Mouse (Mus musculus) heart, embryonic 12.5 days (tissue): ENCODE results near the gene 1700042G07Rik. TPM values are rescaled to one million over a fixed set of nuclear protein-coding genes. Genes with fewer than 3 reads are reported as not detected.
A peak's percentile ranks its signal among the peaks of the same experiment; 100 is the strongest.

Source experiments
- ATAC-seq: fragments of 200-750 bp; cut with Nextera tagmentation; 2 replicates; pipeline ENCODE4 v1.8.0; 2017; ENCODE audit warnings: moderate TSS enrichment, moderate library complexity; ENCODE audit not compliant: insufficient number of reproducible peaks, low FRiP score
- H3K27ac ChIP-seq: fragments of 300-500 bp; sonication (generic); 2 replicates; pipeline ENCODE4 v1.5.1; 2016; ENCODE audit warnings: mild to moderate bottlenecking, moderate library complexity; ENCODE audit not compliant: poor library complexity, severe bottlenecking
- H3K27me3 ChIP-seq: fragments of 300-500 bp; sonication (generic); replicated peaks from 2 replicates; pipeline ENCODE4 v1.6.1; 2016; ENCODE audit warnings: mild to moderate bottlenecking, moderate library complexity
- H3K36me3 ChIP-seq: fragments of 300-500 bp; sonication (generic); 2 replicates; pipeline ENCODE4 v1.6.1; 2016; ENCODE audit warnings: mild to moderate bottlenecking, moderate library complexity
- H3K4me1 ChIP-seq: fragments of 300-500 bp; sonication (generic); replicated peaks from 2 replicates; pipeline ENCODE4 v1.6.1; 2016; ENCODE audit warnings: mild to moderate bottlenecking
- H3K4me2 ChIP-seq: fragments of 300-500 bp; sonication (generic); 2 replicates; pipeline ENCODE4 v1.6.1; 2016; ENCODE audit warnings: mild to moderate bottlenecking, moderate library complexity
- H3K4me3 ChIP-seq: fragments of 300-500 bp; sonication (generic); 2 replicates; pipeline ENCODE4 v1.5.1; 2016; ENCODE audit warnings: mild to moderate bottlenecking
- H3K9ac ChIP-seq: fragments of 300-500 bp; sonication (generic); 2 replicates; pipeline ENCODE4 v1.6.1; 2016; ENCODE audit warnings: mild to moderate bottlenecking, moderate library complexity
- H3K9me3 ChIP-seq: fragments of 300-500 bp; sonication (generic); replicated peaks from 2 replicates; pipeline ENCODE4 v1.6.1; 2016; ENCODE audit warnings: mild to moderate bottlenecking, moderate library complexity
- WGBS: fragments of 180-500 bp; shearing (Covaris S2); methylation state at CpG from one replicate; pipeline ENCODE4 v1.1.7; 2016; 5-methylcytosine and 5-hydroxymethylcytosine counted together
- polyA plus RNA-seq: library from polyadenylated mRNA; unstranded; fragments of >200 nt; fragmentation: Nextera tagmentation; extraction: Ambion mirVana; gene quantifications from 2 replicates; pipeline ENCODE4 v1.2.1, GENCODE M21; 2016

1700042G07Rik gene
- polyA plus RNA-seq = not detected in 2 replicates

DNA sequence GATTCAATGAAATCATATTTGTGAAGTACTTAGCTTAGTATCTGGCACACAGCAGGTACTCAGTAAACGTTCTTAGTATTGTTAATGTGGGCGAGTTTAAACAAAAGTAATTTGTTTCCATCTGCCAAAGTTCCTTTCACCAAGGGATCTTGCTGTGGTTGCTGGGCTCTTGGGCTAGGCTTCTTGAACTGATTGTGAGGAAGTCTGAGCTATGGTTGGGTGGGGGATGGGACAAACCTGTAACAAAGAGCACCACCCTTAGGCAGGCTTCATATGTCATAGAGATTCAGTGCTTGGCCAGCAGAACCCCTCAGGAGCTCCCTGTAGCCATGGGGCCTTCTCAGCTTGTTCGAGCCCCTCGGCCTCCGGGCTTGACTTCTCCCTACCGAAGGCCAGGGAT lies at the start of gene 1700042G07Rik, which contains the start of gene Gm49337:
1700042G07Rik (plus strand) TSS at position 301 of the 400 bp plus-strand sequence.
Gm49337 (plus strand) TSS at position 313 of the 400 bp plus-strand sequence.
- Histone ChIP-seq H3K36me3 (no peaks in the 10 kb centered on the region), H3K9ac (peak within 1 kb of the TSS; percentile 55; the same call in 1 of the 2 replicates), H3K27me3 (no peaks in the 10 kb centered on the region), H3K27ac (peak within 1 kb of the TSS; percentile 90), H3K4me2 (no peak within 1 kb of the TSS), H3K4me3 (no peak within 1 kb of the TSS), H3K4me1 (peaks cover 43% of the 10 kb centered on the region), H3K9me3 (no peaks in the 10 kb centered on the region)
- no peak for ATAC-seq
- 90% methylated on average over 6 of the region's 6 CpGs for WGBS

DNA sequence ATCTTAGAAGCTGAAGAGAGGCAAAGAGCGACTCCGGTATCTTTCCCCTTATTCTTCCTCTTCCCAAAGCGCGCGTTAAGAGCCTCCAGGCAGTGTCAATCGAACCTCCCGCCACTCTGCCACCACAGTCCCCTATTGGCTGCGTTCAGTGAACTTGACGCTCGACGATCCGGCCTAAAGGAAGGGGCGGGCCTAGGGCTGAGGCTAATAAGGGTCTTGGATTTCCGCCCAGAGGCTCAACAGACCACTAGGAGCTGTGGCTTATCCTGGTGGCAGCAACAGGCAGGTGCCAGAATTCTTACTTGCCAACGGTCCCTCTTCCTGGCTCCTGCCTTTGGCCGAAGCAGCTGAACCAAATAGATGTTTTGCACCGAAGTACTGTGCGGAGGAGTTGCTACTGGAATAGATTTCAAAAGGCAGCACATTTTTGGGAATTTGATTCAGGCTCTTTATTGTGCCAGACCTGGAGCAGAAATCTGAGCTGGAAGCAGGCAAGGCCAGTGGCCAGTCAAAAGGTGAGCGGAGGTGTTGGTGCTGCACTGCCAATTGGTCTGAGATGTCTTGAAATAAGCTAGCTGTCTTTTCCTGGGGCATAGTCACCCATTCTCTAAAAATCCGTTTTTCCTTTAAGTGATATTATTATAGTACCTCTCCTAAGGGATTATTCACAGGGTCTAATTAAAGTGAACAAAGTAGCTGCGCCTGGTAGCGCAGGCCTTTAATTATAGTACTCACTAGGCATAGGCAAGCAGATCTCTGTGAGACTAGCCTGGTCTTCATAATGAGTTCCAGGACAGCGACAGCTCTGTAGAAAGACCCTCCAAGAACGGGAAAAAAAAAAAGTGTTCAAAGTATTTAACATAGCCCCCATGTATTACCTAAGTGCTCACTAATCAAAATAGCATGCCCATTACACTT lies 49.3 kb upstream of the 1700042G07Rik start, which contains the start of the genes Rad54l and Pomgnt1:
Rad54l (minus strand) TSS at position 89 of the 918 bp plus-strand sequence.
Pomgnt1 (plus strand) TSS at position 239 of the 918 bp plus-strand sequence.
- H3K9ac ChIP-seq = peak within 1 kb of the TSS; percentile 77
- peaks cover 15% of the 10 kb centered on the region for H3K36me3 ChIP-seq
- peak within 1 kb of the TSS; percentile 65 for H3K27ac ChIP-seq
- ATAC-seq = peak; percentile 93
- H3K9me3 ChIP-seq = no peaks in the 10 kb centered on the region
- peak within 1 kb of the TSS; percentile 84 for H3K4me2 ChIP-seq
- 6% methylated on average over 24 of the region's 24 CpGs for WGBS
- no peaks in the 10 kb centered on the region for H3K27me3 ChIP-seq
- H3K4me1 ChIP-seq = peaks cover 14% of the 10 kb centered on the region
- H3K4me3 ChIP-seq = peak within 1 kb of the TSS; percentile 68

- Histone ChIP-seq H3K4me3 (no peak overlapping the region), H3K4me2 (no peak overlapping the region), H3K9me3 (no peaks in the 10 kb centered on the region), H3K36me3 (no peaks in the 10 kb centered on the region), H3K4me1 (peaks cover 14% of the 10 kb centered on the region), H3K9ac (no peak overlapping the region), H3K27me3 (no peaks in the 10 kb centered on the region), H3K27ac (no peak overlapping the region)
- 82% methylated on average over 4 of the region's 4 CpGs for WGBS
- ATAC-seq = no peak
These were observed 47.3 kb upstream of the 1700042G07Rik start for GRCm38 (mm10) chr4:116125803-116126386.

- no peak overlapping the region for H3K4me3 ChIP-seq
- no peak for ATAC-seq
- no peak overlapping the region for H3K4me2 ChIP-seq
- H3K27ac ChIP-seq = no peak overlapping the region
- no peak overlapping the region for H3K9ac ChIP-seq
- H3K36me3 ChIP-seq = 0 out of 2 replicates have a peak, but pooled peaks cover 3% of the 10 kb centered on the region
- H3K9me3 ChIP-seq = no peaks in the 10 kb centered on the region
- WGBS = 76% methylated on average over 6 of the region's 6 CpGs
- peaks cover 8% of the 10 kb centered on the region for H3K4me1 ChIP-seq
- no peaks in the 10 kb centered on the region for H3K27me3 ChIP-seq
These were observed 45.2 kb upstream of the 1700042G07Rik start for GRCm38 (mm10) chr4:116127956-116128355.

GRCm38 (mm10) chr4:116133126-116133525 lies 40.0 kb upstream of the 1700042G07Rik start:
- WGBS = 79% methylated on average over 4 of the region's 4 CpGs
- Histone ChIP-seq H3K4me2 (no peak overlapping the region), H3K4me3 (no peak overlapping the region), H3K9me3 (no peaks in the 10 kb centered on the region), H3K4me1 (0 out of 2 replicates have a peak, but pooled peaks cover 9% of the 10 kb centered on the region), H3K36me3 (0 out of 2 replicates have a peak, but pooled peaks cover 3% of the 10 kb centered on the region), H3K27me3 (no peaks in the 10 kb centered on the region), H3K9ac (no peak overlapping the region), H3K27ac (no peak overlapping the region)
- ATAC-seq = no peak

DNA sequence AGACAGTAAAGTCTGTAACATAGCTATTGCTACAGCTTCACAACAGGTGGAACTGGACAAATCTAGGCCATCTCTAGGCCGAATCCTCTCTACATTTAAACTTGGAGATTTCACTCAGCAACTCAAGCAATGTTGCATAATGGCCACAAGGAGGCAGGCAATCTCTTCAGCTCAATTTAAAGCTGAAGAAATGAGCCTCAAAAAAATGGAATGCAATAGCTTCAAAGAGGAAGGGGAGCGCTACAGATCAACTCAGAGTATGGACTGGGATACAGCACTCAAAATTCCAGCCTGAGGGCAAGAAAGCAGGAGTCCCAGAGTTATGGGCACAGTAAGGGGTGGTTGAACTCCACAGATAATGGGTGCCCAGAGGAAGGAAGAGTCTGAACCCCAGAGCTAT lies 38.2 kb upstream of the 1700042G07Rik start:
- Histone ChIP-seq H3K9me3 (no peaks in the 10 kb centered on the region), H3K27me3 (no peaks in the 10 kb centered on the region), H3K4me1 (0 out of 2 replicates have a peak, but pooled peaks cover 9% of the 10 kb centered on the region), H3K9ac (no peak overlapping the region), H3K36me3 (0 out of 2 replicates have a peak, but pooled peaks cover 3% of the 10 kb centered on the region), H3K4me2 (no peak overlapping the region), H3K4me3 (no peak overlapping the region), H3K27ac (no peak overlapping the region)
- 46% methylated on average over 2 of the region's 2 CpGs for WGBS
- no peak for ATAC-seq

GRCm38 (mm10) chr4:116137421-116137996 lies 35.7 kb upstream of the 1700042G07Rik start:
- Histone ChIP-seq H3K9ac (no peak overlapping the region), H3K4me3 (no peak overlapping the region), H3K27ac (no peak overlapping the region), H3K4me2 (no peak overlapping the region), H3K27me3 (no peaks in the 10 kb centered on the region), H3K4me1 (peaks cover 13% of the 10 kb centered on the region), H3K36me3 (no peaks in the 10 kb centered on the region), H3K9me3 (no peaks in the 10 kb centered on the region)
- ATAC-seq = no peak; the same call in 1 of the 2 replicates
- WGBS = 38% methylated on average over 13 of the region's 13 CpGs

DNA sequence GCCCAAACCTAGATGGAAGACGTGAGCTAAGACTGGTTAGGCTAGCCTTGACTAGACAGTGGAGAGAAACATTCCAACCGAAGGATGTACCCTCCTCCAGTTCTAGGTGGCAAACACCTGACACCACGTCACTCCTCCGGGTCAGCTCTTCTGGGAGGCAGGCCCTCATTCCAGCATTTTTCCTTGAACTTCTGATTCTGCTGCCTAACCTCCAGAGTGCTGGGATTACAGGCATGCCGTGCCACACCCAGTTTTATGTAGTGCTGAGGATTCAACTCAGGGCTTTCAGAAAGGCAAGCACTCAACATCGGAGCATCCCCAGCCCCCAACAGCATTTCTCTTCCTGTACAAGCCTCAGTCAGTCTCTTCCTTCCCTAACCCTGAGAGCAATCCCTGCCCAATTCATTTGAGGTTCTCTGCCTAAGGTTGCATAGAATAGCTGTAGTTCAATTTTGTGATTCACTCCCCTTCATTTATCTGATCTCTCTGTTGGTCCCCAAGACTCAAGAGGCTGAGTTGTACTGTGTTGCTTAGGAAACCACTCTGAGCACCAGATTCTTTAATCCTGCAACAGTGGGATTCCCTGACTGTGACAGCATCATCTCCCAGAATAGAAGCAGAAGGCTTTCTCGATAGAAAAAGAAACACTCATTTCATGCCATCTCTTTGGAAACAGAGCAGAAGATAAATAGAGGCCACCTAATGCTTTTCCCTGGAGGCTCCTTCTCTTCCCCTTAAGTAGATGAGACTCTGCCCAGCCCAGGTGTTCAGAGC lies 32.2 kb upstream of the 1700042G07Rik start:
- H3K27ac ChIP-seq = no peak overlapping the region
- peaks cover 24% of the 10 kb centered on the region for H3K4me1 ChIP-seq
- H3K4me2 ChIP-seq = no peak overlapping the region
- no peaks in the 10 kb centered on the region for H3K9me3 ChIP-seq
- H3K36me3 ChIP-seq = no peaks in the 10 kb centered on the region
- 0 out of 2 replicates have a peak, but pooled peaks cover 6% of the 10 kb centered on the region for H3K27me3 ChIP-seq
- WGBS = 70% methylated on average over 7 of the region's 7 CpGs
- ATAC-seq = no peak
- no peak overlapping the region for H3K9ac ChIP-seq
- H3K4me3 ChIP-seq = no peak overlapping the region

DNA sequence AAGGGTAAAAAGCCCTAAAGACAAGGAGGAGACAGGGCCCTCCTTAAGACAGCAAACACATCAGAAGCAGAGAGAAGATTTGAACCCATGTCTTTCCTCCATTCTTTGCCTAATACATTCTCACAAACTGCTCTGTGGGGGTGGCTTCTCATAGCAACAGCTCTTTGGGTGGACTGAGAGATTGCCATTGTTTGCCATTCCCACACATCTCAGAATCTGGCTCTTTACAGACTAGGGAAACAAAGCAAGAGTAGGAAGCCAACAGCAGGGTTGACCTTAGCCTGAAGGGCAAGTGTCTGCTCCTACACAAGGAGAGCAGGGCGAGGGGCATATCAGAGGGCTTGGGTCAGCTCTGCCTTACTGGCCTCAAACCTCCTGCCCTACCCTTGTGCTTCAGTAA lies 31.4 kb upstream of the 1700042G07Rik start:
- no peak for ATAC-seq
- no peaks in the 10 kb centered on the region for H3K36me3 ChIP-seq
- H3K4me1 ChIP-seq = peaks cover 22% of the 10 kb centered on the region
- H3K4me2 ChIP-seq = no peak overlapping the region
- no peaks in the 10 kb centered on the region for H3K9me3 ChIP-seq
- 58% methylated on average over 1 of the region's 1 CpGs for WGBS
- no peak overlapping the region for H3K4me3 ChIP-seq
- H3K27me3 ChIP-seq = 0 out of 2 replicates have a peak, but pooled peaks cover 6% of the 10 kb centered on the region
- no peak overlapping the region for H3K9ac ChIP-seq
- H3K27ac ChIP-seq = no peak overlapping the region

DNA sequence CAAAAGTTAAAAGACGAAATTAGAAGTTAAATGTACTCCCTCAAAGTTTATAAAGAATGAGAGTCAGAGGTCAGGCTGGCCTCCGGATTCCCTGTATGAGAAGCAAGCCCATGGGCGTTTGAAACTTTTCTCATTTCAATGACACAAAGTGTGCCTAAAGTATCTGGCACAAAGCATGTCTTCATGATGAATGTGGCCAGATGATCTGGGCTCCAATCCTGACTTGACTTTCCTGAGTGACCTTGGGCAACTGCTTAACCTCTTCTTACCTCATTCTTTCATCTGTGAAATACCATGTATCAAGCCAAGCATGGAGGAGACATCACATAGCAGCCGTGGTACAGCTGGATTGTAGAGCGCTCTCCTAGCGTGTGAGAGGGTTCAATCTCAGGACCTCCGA lies 30.9 kb upstream of the 1700042G07Rik start:
- no peak overlapping the region for H3K4me2 ChIP-seq
- 0 out of 2 replicates have a peak, but pooled peaks cover 6% of the 10 kb centered on the region for H3K27me3 ChIP-seq
- no peak overlapping the region for H3K4me3 ChIP-seq
- WGBS = 85% methylated on average over 7 of the region's 7 CpGs
- ATAC-seq = no peak
- H3K9me3 ChIP-seq = 0 out of 2 replicates have a peak, but pooled peaks cover 3% of the 10 kb centered on the region
- peaks cover 18% of the 10 kb centered on the region for H3K4me1 ChIP-seq
- no peaks in the 10 kb centered on the region for H3K36me3 ChIP-seq
- H3K27ac ChIP-seq = no peak overlapping the region
- H3K9ac ChIP-seq = no peak overlapping the region
